Mouse (Mus musculus): ENCODE data around the gene Tnf.

The Tnf gene

GRCm38 (mm10) chr17:35156461-35157200 lies 45.2 kb downstream of the Tnf start:
- no peak for DNase-seq (ENCODE audit: extremely low read depth, low read depth, low spot score)

DNA sequence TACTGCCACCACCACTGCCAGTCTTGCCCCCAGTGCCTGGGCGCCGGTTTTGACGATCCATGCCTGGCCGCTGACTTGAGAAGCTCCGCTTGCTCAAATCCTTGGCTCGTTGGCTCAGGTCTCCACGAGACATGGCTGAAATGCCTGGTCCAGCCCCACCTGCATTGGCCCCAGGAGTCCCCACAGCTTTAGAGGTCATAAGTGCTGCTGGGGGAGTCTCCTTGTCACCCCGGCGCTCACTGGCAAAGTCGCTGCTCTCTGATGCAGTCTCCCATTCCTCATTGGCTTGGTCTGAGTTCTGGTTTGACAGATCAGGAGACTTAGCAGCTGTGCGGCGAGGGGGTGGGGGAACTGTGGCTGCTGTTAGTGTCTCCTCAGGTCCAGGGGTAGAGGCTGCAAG lies 46.4 kb downstream of the Tnf start:
- no peak for DNase-seq (ENCODE audit: extremely low read depth, low read depth, low spot score)

GRCm38 (mm10) chr17:35154616-35155015 lies 47.2 kb downstream of the Tnf start:
- DNase-seq (ENCODE audit: extremely low read depth, low read depth, low spot score) = no peak

- no peak for DNase-seq (ENCODE audit: extremely low read depth, low read depth, low spot score)
Observed at GRCm38 (mm10) chr17:35153931-35154330, 47.9 kb downstream of the Tnf start.

DNA sequence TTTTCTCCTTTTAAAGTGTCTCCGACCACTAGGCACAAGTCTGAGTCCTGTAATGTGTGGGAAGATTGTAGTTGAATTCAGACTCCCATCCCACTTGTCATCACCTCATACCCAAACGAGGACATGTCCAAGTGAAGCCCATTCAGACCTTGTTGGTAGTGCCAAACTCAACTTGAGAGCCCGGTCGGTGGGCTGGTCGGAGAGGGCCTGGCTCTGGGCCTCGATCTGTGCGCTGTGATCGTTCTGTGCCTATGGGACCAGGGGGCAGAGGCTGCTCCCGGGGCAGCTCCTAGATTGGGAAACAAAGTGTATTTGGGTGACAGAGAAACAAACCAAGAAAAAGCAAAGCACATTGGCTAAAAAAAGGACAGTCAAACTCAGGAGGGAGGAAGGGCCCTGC lies 48.7 kb downstream of the Tnf start:
- no peak for DNase-seq (ENCODE audit: extremely low read depth, low read depth, low spot score)

DNA sequence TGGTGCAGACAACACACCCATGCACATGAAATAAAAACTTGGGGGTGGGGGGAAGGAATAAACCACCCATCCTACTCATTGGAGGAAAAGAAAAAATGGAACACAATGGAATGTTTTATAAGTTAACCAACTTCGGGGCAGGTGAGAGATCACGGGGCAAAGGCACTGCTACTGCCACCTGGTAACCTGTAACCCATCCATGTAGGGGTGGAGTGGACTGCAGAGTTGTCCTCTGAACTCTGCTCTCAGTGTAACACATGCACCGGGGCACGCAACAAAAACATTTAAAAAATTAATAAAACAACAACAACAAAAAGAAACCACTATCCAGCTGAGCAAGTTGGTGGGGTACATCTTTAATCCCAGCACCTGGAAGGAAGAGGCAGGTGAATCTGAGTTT lies 49.7 kb downstream of the Tnf start:
- DNase-seq (ENCODE audit: extremely low read depth, low read depth, low spot score) = no peak

Data from fat pad, adult 2 months (tissue).